Mouse (Mus musculus): Measurements from ENCODE around the gene Fanca.

DNA sequence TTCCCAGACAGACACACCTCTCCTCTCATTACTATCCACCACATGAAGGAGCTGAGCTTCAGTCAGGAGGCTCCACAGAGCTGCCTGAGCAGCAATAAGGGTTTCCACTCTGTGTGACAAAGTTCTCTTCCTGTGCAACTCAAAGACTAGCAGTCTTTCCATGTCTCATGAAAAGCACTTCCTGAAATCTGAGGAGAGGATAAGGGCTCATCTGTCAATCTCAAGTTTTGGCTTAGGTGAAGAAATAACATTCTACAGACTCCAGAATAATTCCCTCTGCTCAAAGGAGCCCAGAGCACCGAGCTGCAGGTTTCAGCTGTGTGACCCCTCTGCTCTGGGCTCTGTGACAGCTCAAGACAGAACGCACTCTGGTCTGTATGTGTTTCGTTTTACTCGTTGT lies 65.5 kb downstream of the Fanca start:
- TF ChIP-seq CTCF (IDR thresholded peaks at IDR 0.05; ENCODE audit: low read depth, low read length): no peak
- no peak for TF ChIP-seq POLR2AphosphoS5 (IDR thresholded peaks at IDR 0.05; ENCODE audit: insufficient replicate concordance, low read depth, low read length)
- no peak for TF ChIP-seq GATA1 (IDR thresholded peaks at IDR 0.05; ENCODE audit: borderline replicate concordance, low read length)
- TF ChIP-seq TAL1 (conservative IDR thresholded peaks at IDR 0.05; ENCODE audit: low read depth, low read length): no peak
